Mouse (Mus musculus): Measurements from ENCODE around the gene Olfr763.
"Not testable (repeated sequence)": the region's sequence is repeated elsewhere in the genome, so short reads cannot be mapped to it uniquely, and the experiment has no call there.

Olfr763 gene

DNA sequence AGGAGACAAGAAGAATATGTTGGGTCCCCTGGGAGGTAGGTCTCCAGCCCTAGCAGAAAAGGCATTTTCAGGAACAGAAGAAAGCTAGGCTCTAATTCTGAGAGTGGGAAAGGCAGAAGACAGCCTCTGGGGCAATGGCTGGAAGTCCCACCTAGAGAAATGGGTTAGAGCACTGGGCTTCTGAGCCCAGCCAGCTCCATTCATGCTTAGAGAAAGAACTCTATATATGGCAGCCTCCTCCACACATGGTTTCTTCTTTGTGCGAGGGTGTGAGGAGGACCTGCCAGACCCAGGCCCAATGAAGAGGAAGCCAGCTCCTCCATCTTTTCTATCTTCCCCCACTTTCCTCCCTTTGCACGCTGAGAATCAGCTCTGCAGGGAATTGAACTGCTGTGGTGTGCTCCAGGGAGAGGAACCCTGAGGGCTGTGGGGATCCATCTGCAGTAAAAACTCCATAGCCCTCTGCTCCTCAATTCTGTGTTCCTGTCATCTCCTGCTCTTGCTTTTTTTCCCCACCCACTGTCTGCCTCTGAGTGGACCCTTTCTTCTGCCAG lies at the start of gene Olfr763:
Olfr763 (plus strand) TSS at position 504 of the 554 bp plus-strand sequence.
- DNase-seq (ENCODE audit: low read depth, low spot score) = no peak

DNA sequence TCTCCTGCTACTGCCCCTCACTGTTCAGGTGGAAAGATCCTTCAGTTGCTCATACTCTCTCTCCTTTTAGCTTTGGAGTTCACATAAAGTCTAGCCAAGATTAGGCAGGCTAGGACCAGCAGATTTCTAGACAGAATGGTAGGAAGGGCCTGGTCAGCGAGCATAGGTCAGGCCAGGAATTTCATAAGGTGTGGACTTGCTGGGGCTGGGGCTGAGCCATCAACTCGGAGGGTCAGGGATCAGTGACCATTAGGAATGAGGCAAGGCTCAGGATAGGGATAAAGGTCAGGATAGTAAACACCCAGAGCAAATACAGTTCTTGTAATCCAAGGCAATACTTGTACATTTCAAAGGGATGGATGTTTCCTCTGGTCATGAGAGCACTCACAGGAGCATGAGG lies 45.6 kb upstream of the Olfr763 start:
- no peak for DNase-seq (ENCODE audit: low read depth, low spot score)

DNA sequence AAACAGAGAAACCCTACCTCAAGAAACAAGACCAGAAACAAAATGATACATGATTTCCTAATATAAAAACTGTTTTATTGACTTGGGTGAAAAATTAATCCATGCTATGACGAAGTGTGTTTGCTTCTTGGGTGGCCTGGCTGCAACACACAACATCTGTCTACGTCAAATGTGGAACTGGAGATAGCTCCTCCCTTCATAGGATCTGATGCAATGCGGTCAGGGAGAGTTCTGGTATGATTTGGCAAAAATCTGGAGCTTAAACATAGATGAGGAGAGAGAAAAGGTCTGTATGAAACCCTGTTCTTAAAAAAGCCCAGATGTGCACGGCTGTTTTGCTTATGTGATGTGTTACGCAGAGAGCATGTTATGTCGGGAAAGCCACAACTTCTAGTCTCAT lies 44.7 kb upstream of the Olfr763 start:
- no peak for DNase-seq (ENCODE audit: low read depth, low spot score)

GRCm38 (mm10) chr10:128968341-128968749 lies 42.2 kb upstream of the Olfr763 start:
- no peak for DNase-seq (ENCODE audit: low read depth, low spot score)

GRCm38 (mm10) chr10:128970740-128971250 lies 39.8 kb upstream of the Olfr763 start:
- no peak for DNase-seq (ENCODE audit: low read depth, low spot score)

DNA sequence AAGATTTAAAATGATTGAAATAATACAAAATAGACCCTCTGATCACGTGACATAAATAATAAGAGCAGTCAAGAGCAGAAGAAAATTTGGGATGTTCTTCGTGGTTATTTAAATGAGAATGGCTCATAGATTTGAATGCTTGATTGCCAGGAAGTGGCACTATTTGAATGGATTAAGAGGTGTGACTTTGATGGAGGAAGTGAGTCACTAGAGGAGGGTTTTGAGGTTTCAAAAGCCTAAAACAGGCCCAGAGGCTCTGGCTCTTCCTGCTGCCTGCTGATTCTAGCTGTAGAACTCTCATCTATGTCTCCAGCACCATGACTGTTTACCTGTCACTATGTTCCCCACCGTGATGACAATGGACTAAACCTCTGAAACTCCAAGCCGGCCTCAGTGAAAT lies 37.8 kb upstream of the Olfr763 start:
- no peak for DNase-seq (ENCODE audit: low read depth, low spot score)

DNA sequence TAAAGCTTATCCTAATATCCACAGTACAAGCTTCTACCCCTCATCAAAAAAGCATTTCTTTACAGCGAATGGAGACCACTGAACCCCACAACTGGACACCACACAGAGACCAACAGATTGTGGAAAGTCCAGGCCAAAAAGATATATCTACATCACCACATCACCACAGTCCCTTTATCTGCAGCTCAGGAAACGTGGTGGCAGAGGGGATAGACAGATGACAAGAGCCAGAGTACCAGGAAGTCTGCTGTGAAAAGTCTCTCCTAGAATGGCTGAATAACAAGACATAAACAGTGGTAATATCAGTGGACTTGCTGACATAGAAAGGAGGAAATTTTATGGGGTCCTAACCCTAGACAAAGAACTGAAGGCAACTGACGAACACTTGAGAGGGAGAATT lies 34.2 kb upstream of the Olfr763 start:
- DNase-seq (ENCODE audit: low read depth, low spot score) = no peak

- DNase-seq (ENCODE audit: low read depth, low spot score) = peak; percentile 63
Observed at GRCm38 (mm10) chr10:128977522-128978114, 33.0 kb upstream of the Olfr763 start.

GRCm38 (mm10) chr10:128980644-128981365 lies 29.8 kb upstream of the Olfr763 start:
- DNase-seq (ENCODE audit: low read depth, low spot score) = peak; percentile 49

DNA sequence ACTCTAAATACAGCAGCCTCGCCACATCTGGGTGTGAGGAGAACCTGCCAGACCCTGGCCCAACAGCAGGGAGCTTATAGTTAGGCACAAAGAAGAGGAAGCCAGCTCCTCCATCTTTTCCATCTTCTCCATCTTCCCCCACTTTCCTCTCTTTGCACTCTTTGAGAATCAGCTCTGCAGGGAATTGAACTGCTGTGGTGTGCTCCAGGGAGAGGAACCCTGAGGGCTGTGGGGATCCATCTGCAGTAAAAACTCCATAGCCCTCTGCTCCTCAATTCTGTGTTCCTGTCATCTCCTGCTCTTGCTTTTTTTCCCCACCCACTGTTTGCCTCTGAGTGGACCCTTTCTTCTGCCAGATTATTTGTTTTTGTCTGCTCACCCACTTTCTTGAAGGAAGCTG lies 21.5 kb upstream of the Olfr763 start, which contains the start of gene Olfr9:
Olfr9 (plus strand) TSS at position 301 of the 400 bp plus-strand sequence.
- DNase-seq (ENCODE audit: low read depth, low spot score) = not testable (repeated sequence)

DNA sequence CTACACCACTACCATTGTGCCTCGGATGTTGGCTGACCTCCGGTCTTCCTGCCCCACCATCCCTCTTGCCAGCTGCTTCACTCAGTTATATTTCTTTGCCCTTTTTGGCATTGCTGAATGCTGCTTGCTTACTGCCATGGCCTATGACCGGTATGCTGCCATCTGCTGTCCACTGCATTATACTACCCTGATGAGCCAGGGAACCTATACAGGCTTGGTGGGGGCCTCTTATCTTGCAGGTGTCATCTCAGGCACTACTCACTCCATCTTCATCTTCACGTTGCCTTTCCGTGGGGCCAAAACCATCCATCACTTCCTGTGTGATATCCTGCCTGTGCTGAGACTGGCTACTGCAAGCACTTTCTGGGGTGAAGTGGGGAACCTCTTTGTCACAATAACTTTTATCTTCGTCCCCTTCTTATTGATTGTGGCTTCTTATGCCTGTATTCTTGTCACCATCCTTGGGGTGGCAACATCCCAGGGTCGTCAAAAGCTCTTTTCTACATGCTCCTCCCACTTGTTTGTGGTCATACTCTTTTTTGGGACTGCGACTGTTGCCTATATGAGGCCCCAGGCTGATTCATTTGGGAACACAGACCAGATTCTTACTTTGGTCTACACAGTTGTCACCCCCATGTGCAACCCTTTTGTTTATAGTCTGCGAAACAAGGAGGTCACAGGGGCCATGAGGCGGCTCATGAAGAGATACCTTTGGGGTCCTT lies 20.3 kb upstream of the Olfr763 start:
- not testable (repeated sequence) for DNase-seq (ENCODE audit: low read depth, low spot score)

- no peak for DNase-seq (ENCODE audit: low read depth, low spot score)
Observed at GRCm38 (mm10) chr10:128990994-128991393, 19.6 kb upstream of the Olfr763 start.

GRCm38 (mm10) chr10:128995796-128996195 lies 14.8 kb upstream of the Olfr763 start:
- DNase-seq (ENCODE audit: low read depth, low spot score) = no peak

DNA sequence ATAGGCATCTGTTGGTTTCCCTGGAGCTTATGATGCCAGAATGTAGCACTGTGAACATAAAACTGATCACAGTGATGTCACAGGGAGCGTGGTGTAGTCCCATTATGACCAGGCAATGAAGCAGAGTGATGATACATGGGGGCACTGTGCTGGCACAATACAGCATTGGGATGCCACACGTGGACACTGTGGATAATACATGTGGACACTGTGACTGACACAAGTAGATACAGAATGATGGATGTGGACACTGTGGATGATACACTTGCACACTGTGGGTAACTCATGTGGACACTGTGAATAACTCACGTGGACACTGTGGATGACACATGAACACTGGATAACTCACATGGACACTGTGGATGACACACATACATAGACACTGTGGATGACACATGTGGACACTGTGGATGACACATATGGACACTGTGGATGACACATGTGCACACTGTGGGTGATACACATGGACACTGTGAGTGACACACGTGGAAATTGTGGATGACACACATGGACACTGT lies 14.0 kb upstream of the Olfr763 start:
- no peak for DNase-seq (ENCODE audit: low read depth, low spot score)

DNA sequence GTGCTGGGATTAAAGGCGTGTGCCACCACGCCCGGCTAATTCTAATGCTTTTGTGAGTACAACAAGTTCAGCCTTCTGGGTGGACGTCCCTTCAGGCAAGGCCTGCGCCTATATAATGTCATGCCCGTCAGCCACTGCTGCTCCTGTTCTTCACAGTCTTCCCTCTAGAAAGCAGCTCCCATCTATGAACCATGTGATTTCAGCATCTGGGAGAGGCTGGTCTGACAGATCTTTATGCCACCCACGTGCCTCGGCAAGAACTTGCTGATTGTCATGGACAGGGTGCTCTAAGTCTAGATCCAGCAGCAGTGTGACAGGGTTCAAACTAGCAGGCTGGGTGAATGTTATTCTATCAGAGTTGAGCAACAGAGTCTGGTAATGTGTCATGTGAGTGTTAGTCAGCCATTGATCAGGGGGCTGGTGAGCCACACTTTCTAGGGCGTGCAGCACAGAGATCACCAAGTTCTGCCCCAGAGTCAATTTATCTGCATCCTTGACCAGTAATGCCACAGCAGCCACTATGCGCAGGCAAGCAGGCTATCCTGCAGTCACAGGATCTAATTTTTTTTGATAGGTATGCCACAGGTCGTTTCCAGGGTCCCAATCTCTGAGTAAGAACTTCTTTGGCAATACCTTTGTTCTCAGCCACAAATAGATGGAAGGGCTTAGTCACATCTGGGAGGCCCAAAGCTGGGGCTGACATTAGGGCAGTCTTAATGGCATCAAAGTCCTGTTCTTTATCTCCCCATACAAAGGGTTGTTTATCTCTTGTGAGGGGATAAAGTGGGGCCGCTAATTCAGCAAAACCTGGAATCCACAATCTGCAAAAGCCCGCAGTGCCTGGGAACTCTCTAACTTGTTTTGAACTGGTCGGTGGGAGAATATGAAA lies 6.3 kb upstream of the Olfr763 start:
- no peak for DNase-seq (ENCODE audit: low read depth, low spot score)

DNA sequence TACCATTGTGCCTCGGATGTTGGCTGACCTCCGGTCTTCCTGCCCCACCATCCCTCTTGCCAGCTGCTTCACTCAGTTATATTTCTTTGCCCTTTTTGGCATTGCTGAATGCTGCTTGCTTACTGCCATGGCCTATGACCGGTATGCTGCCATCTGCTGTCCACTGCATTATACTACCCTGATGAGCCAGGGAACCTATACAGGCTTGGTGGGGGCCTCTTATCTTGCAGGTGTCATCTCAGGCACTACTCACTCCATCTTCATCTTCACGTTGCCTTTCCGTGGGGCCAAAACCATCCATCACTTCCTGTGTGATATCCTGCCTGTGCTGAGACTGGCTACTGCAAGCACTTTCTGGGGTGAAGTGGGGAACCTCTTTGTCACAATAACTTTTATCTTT lies 920 bp downstream of the Olfr763 start:
- not testable (repeated sequence) for DNase-seq (ENCODE audit: low read depth, low spot score)

- no peak for DNase-seq (ENCODE audit: low read depth, low spot score)
Observed at GRCm38 (mm10) chr10:129014477-129014876, 3.9 kb downstream of the Olfr763 start.

DNA sequence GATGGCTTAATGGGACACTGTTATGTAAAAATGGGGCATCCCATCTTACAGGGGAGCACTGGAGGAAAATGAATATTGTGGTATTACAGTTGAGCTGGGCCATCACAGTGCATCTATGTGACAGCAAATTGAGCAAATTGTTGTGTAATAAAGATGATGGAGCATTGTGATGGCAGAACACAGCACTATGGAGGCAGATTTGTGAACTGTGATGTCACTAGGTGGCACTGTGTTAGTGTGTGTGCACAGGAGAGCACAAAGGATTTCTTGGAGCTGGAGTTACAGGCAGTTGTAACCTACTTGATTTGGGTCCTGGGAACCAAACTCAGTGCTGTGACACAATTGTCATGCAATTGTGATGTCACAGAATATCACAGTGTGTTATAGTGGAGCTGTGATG lies 12.7 kb downstream of the Olfr763 start:
- DNase-seq (ENCODE audit: low read depth, low spot score) = no peak

DNA sequence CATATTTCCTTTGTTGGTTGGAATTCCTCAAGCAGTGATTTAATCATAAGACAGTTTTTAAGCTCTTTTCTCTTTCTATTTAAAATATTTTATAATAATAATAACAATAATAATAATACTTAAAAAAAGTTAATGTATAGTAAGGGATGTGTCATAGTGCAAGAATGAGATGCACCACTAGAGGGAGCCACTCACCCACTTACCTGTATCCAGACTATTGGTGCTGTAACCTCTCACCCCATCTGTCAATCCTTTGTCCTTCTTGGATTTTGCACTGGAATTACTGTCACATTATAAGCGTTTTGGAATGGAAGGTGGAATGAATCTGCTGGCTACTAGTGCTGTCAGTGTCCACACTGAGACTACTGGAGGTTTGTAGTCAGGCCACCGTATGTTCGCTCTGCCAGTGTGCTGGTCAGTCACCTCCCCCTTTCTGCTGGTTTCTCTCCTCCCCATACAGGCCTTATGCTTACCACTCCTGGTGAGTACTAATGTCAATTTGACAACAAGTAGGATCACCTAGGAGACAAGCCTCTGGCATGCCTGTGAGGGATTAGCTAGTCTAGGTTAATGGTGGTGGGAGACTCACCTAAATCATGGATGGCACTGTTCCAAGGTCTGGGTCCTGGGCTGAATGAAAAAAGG lies 15.5 kb downstream of the Olfr763 start:
- peak; percentile 52 for DNase-seq (ENCODE audit: low read depth, low spot score)

GRCm38 (mm10) chr10:129028343-129028742 lies 17.8 kb downstream of the Olfr763 start:
- no peak for DNase-seq (ENCODE audit: low read depth, low spot score)
